8 mouse cellular contexts compared by ENCODE assay signal in genomic region chr14:72601381-72602305, GRCm38 (mm10).
A peak's percentile ranks its signal among the peaks of the same experiment; 100 is the strongest.
DNase-seq lines count a peak whose midpoint lies in the region; ATAC-seq and TF ChIP-seq lines count a peak whose summit lies in the region.

No protein-coding gene starts in this region.

- no peak for DNase-seq in heart, adult 9 months (ENCODE audit: low spot score in 2 of 2)
- DNase-seq in hindbrain, embryonic 11.5 days (ENCODE audit: low spot score): peak; percentile 12
- DNase-seq in midbrain, embryonic 10.5 days (ENCODE audit: low spot score): no peak
- no peak for DNase-seq in right cerebral cortex, postnatal 36 days (ENCODE audit: low spot score in 2 of 2)
- no peak for DNase-seq in yolk sac, embryonic 10.5 days (ENCODE audit: low spot score)
- no peak for DNase-seq in layer of hippocampus, adult 11-12 months (ENCODE audit: low spot score)

- H3K9me3 ChIP-seq in heart, embryonic 16.5 days (replicated peaks; ENCODE audit: control insufficient read depth, low read length): no peaks in the 10 kb centered on the region
- no peaks in the 10 kb centered on the region for H3K9me3 ChIP-seq in hindbrain, embryonic 11.5 days (ENCODE audit: control insufficient read depth, low read length)
- H3K9me3 ChIP-seq in midbrain, embryonic 10.5 days (replicated peaks): no peaks in the 10 kb centered on the region

- ATAC-seq in heart, embryonic 16.5 days (replicated peaks; ENCODE audit: extremely low read depth, insufficient read depth, low FRiP score): no peak
- peak; percentile 43; the same call in 1 of the 2 replicates for ATAC-seq in hindbrain, embryonic 11.5 days (ENCODE audit: low FRiP score)

- peaks cover 4% of the 10 kb centered on the region; the same call in 1 of the 2 replicates for H3K36me3 ChIP-seq in heart, embryonic 16.5 days (ENCODE audit: control insufficient read depth, insufficient read depth)
- no peaks in the 10 kb centered on the region for H3K36me3 ChIP-seq in hindbrain, embryonic 11.5 days (ENCODE audit: control insufficient read depth, insufficient read depth, low read length)
- peaks cover 14% of the 10 kb centered on the region for H3K36me3 ChIP-seq in midbrain, embryonic 10.5 days

- H3K4me1 ChIP-seq in heart, embryonic 16.5 days (ENCODE audit: control insufficient read depth, insufficient read depth, low read length): peaks cover 11% of the 10 kb centered on the region; the same call in 1 of the 2 replicates
- H3K4me1 ChIP-seq in bone marrow macrophage, adult 2 months (ENCODE audit: control insufficient read depth, insufficient read depth, low read length): peaks cover 22% of the 10 kb centered on the region
- H3K4me1 ChIP-seq in hindbrain, embryonic 11.5 days (replicated peaks; ENCODE audit: control insufficient read depth, insufficient read depth, low read length): no peaks in the 10 kb centered on the region
- H3K4me1 ChIP-seq in midbrain, embryonic 10.5 days: peaks cover 18% of the 10 kb centered on the region

- no peak for TF ChIP-seq CTCF in bone marrow macrophage, adult 2 months (IDR thresholded peaks at IDR 0.05; ENCODE audit: low read depth, low read length)

- no peaks in the 10 kb centered on the region for H3K27me3 ChIP-seq in heart, embryonic 16.5 days (ENCODE audit: control insufficient read depth, insufficient read depth, low read length)
- H3K27me3 ChIP-seq in hindbrain, embryonic 11.5 days (ENCODE audit: control insufficient read depth, insufficient read depth, low read length): no peaks in the 10 kb centered on the region
- H3K27me3 ChIP-seq in midbrain, embryonic 10.5 days (ENCODE audit: low read depth, poor library complexity, severe bottlenecking): no peaks in the 10 kb centered on the region

- peak overlapping the region; percentile 72 for H3K4me2 ChIP-seq in heart, embryonic 16.5 days (ENCODE audit: low read depth, low read length)
- H3K4me2 ChIP-seq in hindbrain, embryonic 11.5 days (replicated peaks; ENCODE audit: low read depth, low read length): peak overlapping the region; percentile 62

- 65% methylated on average over 5 of the region's 5 CpGs for WGBS in heart, embryonic 16.5 days
- WGBS in hindbrain, embryonic 11.5 days: 64% methylated on average over 5 of the region's 5 CpGs
- WGBS in midbrain, embryonic 10.5 days: 79% methylated on average over 5 of the region's 5 CpGs

- peak overlapping the region; percentile 78 for H3K9ac ChIP-seq in heart, embryonic 16.5 days (ENCODE audit: low read length)
- H3K9ac ChIP-seq in hindbrain, embryonic 11.5 days (ENCODE audit: low read depth, low read length): peak overlapping the region; percentile 52

- TF ChIP-seq POLR2A in bone marrow macrophage, adult 2 months (IDR thresholded peaks at IDR 0.05; ENCODE audit: borderline replicate concordance, low read depth, low read length): no peak

- H3K4me3 ChIP-seq in heart, embryonic 16.5 days (ENCODE audit: low read length): peak overlapping the region; percentile 72
- peak overlapping the region; percentile 48 for H3K4me3 ChIP-seq in bone marrow macrophage, adult 2 months (ENCODE audit: insufficient read depth, low read length)
- peak overlapping the region; percentile 37 for H3K4me3 ChIP-seq in hindbrain, embryonic 11.5 days (ENCODE audit: low read depth, low read length)
- H3K4me3 ChIP-seq in midbrain, embryonic 10.5 days: peak overlapping the region; percentile 63

- H3K27ac ChIP-seq in heart, embryonic 16.5 days (ENCODE audit: low read length): no peak overlapping the region
- H3K27ac ChIP-seq in bone marrow macrophage, adult 2 months (ENCODE audit: insufficient read depth, low read depth, low read length): peak overlapping the region; percentile 61
- no peak overlapping the region for H3K27ac ChIP-seq in hindbrain, embryonic 11.5 days (ENCODE audit: low read depth, low read length)
- H3K27ac ChIP-seq in midbrain, embryonic 10.5 days (replicated peaks): peak overlapping the region; percentile 89

Comparison
In these comparisons a context has a peak if more than half of its experiments do, and no peak if none do; other contexts are left out.
1. H3K27ac ChIP-seq: peak in bone marrow macrophage, adult 2 months (single experiment) and midbrain, embryonic 10.5 days (single experiment); none in heart, embryonic 16.5 days (single experiment) and hindbrain, embryonic 11.5 days (single experiment).
2. Peak in every context shown above with its lines, with median percentiles within 50 percentile points of each other: H3K4me3 ChIP-seq.